Mouse (Mus musculus): ENCODE measurements around the gene Mosmo. TPM values are rescaled to one million over a fixed set of nuclear protein-coding genes. Genes with fewer than 3 reads are reported as not detected.
A peak's percentile ranks its signal among the peaks of the same experiment; 100 is the strongest.

The Mosmo gene
- polyA plus RNA-seq, 1 experiment: 4.6 TPM

DNA sequence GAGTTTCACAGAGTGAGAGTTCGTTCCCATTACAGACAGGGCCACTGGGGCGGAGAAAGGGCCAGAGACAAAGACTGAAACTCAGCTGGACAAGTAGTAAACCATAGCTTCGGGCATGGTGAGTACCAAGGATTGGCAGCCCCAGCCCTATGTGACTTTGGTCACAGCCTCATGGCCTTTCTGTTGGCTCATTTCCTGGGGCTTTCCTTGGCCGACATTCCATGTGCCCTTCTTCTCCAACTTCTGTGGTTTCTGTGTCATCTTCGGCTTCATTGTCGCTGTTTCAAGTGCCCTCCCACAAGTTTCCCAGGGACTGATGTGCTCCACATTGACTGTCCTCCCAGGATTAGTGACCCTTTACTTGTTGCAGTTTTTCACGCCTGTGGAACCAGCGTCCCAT, 44.0 kb downstream of the Mosmo start:
- H3K36me3 ChIP-seq (ENCODE audit: control insufficient read depth): peaks cover 16% of the 10 kb centered on the region
- TF ChIP-seq TAL1 (IDR thresholded peaks at IDR 0.05; ENCODE audit: low read length) (no peak), GATA1 (IDR thresholded peaks at IDR 0.05; ENCODE audit: low read length) (no peak)
- H3K27me3 ChIP-seq (ENCODE audit: control insufficient read depth): no peaks in the 10 kb centered on the region
- no peaks in the 10 kb centered on the region for H3K9me3 ChIP-seq (ENCODE audit: control insufficient read depth, low read length)
- H3K4me1 ChIP-seq (ENCODE audit: control insufficient read depth): peaks cover 8% of the 10 kb centered on the region
- H3K4me3 ChIP-seq (replicated peaks): no peak overlapping the region

DNA sequence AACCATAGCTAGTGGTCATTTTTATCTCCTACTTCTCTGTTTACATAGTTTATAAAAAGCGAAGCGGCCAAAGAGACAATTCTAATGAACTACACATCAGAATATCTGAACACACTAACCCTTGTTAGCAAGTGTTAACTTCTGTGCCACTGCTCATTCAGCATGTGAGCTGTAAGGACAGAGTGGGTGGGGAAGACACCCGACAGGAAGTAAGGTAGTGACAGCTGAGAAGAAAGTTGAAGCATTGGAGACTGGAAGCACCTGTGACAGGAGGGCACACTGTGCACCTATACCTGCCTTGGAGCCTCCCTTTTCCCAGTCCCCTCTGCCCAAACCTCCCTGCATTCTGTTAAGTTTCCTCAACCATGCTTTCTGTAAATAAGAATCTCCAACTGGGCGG, 44.6 kb downstream of the Mosmo start:
- H3K36me3 ChIP-seq (ENCODE audit: control insufficient read depth): peaks cover 16% of the 10 kb centered on the region
- H3K4me3 ChIP-seq (replicated peaks): no peak overlapping the region
- H3K27me3 ChIP-seq (ENCODE audit: control insufficient read depth): no peaks in the 10 kb centered on the region
- H3K4me1 ChIP-seq (ENCODE audit: control insufficient read depth): peaks cover 8% of the 10 kb centered on the region
- H3K9me3 ChIP-seq (ENCODE audit: control insufficient read depth, low read length): no peaks in the 10 kb centered on the region
- no peak for TF ChIP-seq GATA1 (IDR thresholded peaks at IDR 0.05; ENCODE audit: low read length)
- no peak for TF ChIP-seq TAL1 (IDR thresholded peaks at IDR 0.05; ENCODE audit: low read length)

DNA sequence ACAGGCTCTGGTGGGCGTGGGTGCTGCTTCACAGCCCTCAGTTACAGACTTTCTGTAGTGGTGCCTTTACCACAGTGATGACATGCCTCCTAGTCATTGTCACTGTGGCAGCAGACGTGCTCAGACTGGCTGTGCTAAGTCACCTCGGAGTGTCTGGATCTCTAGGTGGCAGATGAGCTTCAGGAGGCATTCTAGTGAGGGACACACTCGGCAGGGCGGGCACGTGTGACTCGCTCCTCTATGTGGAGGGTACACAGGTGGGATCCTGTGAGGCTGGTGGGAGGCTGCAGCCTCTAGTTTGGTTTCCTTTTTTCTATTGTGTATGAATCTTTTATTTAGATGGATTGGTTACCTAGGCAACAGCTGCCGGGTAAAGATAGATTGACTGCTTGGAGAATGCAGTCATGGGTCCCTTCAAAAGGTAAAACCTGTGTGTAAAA, 45.4 kb downstream of the Mosmo start:
- peaks cover 9% of the 10 kb centered on the region for H3K4me1 ChIP-seq (ENCODE audit: control insufficient read depth)
- TF ChIP-seq TAL1 (IDR thresholded peaks at IDR 0.05; ENCODE audit: low read length) (no peak), GATA1 (IDR thresholded peaks at IDR 0.05; ENCODE audit: low read length) (no peak)
- no peaks in the 10 kb centered on the region for H3K9me3 ChIP-seq (ENCODE audit: control insufficient read depth, low read length)
- H3K36me3 ChIP-seq (ENCODE audit: control insufficient read depth): peaks cover 20% of the 10 kb centered on the region
- H3K4me3 ChIP-seq (replicated peaks): no peak overlapping the region
- H3K27me3 ChIP-seq (ENCODE audit: control insufficient read depth): no peaks in the 10 kb centered on the region

DNA sequence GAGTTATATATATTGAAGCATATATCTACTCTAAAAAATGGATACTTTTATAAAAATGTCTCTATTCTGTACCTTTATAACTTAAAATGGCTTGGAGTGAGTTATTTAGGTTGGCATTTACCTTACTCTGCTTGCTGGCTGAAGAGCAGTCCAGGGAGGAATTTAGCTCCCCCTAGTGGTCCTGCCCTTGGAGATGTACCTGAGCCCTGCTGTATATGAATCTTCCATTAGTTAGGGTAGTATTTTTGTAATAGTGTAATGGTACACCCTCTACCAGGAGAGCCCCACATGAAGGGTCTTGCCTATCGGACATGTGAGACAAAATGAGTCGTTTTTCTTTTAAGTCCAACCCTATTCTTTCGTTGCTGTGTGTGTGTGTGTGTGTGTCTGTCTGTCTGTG, 50.2 kb downstream of the Mosmo start:
- TF ChIP-seq GATA1 (IDR thresholded peaks at IDR 0.05; ENCODE audit: low read length): no peak
- no peak for TF ChIP-seq TAL1 (IDR thresholded peaks at IDR 0.05; ENCODE audit: low read length)
- Histone ChIP-seq H3K4me3 (replicated peaks) (no peak overlapping the region), H3K4me1 (ENCODE audit: control insufficient read depth) (peaks cover 35% of the 10 kb centered on the region), H3K27me3 (ENCODE audit: control insufficient read depth) (no peaks in the 10 kb centered on the region), H3K9me3 (ENCODE audit: control insufficient read depth, low read length) (no peaks in the 10 kb centered on the region), H3K36me3 (ENCODE audit: control insufficient read depth) (peaks cover 37% of the 10 kb centered on the region)

DNA sequence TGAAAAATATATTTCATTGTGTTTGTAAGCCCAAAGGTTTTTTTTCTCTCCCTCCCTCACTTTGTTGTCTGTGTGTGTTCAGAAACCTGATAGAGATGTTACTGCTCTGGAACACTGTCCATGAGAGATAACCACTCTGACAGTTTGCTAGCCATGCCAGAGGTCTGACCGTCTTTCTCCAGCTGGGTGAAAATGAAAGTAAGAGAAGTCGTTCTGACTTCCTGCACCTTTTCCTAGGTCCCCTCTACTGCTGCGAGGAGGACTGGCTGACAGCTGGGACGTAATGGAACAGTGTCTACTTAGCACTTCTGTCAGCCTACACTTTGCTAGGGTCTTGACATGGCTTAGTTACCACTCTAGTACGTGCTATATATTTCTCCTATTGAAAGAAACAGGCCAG, 52.2 kb downstream of the Mosmo start:
- Histone ChIP-seq H3K27me3 (ENCODE audit: control insufficient read depth) (no peaks in the 10 kb centered on the region), H3K4me1 (ENCODE audit: control insufficient read depth) (peaks cover 29% of the 10 kb centered on the region), H3K4me3 (replicated peaks) (peak overlapping the region; percentile 53), H3K36me3 (ENCODE audit: control insufficient read depth) (peaks cover 40% of the 10 kb centered on the region), H3K9me3 (ENCODE audit: control insufficient read depth, low read length) (no peaks in the 10 kb centered on the region)
- TF ChIP-seq GATA1 (IDR thresholded peaks at IDR 0.05; ENCODE audit: low read length): no peak
- no peak for TF ChIP-seq TAL1 (IDR thresholded peaks at IDR 0.05; ENCODE audit: low read length)

DNA sequence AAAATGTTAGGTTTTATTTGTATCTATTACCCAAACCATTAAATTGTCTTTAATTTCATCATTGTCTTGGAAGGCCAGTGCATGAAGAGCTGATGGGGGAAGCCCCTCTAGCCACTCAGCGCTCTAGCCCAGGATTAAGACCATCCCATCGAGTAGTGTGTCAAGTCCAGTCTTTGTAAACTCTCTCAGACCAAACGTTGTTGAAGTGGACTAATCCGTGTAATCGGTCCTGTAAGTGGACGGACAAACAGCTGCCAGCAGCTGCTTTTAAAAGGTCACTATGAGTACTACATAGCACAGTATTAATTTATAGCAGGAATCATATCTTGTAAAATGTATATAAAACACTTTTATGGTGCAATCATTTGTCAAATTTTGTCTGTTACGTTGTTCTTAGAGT, 55.5 kb downstream of the Mosmo start:
- no peak overlapping the region for H3K4me3 ChIP-seq (replicated peaks)
- H3K36me3 ChIP-seq (ENCODE audit: control insufficient read depth): peaks cover 33% of the 10 kb centered on the region
- no peaks in the 10 kb centered on the region for H3K9me3 ChIP-seq (ENCODE audit: control insufficient read depth, low read length)
- no peaks in the 10 kb centered on the region for H3K27me3 ChIP-seq (ENCODE audit: control insufficient read depth)
- H3K4me1 ChIP-seq (ENCODE audit: control insufficient read depth): peaks cover 25% of the 10 kb centered on the region
- no peak for TF ChIP-seq TAL1 (IDR thresholded peaks at IDR 0.05; ENCODE audit: low read length)
- no peak for TF ChIP-seq GATA1 (IDR thresholded peaks at IDR 0.05; ENCODE audit: low read length)

DNA sequence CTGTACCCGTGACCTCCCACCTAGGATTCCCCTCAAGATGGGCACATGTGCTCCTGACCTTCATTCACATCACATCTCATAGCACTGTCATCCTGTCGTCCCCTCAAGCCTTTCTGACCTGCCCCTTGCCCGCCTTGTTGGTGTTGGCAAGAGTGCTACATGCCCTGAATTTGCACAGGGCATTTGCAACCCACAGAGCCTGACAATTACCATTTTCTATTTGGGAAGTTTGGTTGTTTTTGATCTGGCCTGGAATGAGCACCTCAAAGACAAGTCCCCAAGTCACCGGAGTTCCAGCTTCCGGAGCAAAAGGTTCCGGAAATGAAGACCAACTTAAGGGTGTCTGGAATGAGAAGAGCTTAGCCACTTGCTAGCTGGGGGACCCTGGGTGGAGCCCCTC, 61.6 kb downstream of the Mosmo start, which contains the start of gene Vwa3a:
Gene Vwa3a (plus strand): TSS at position 301 of the 400 bp plus-strand sequence.
- Histone ChIP-seq H3K4me3 (replicated peaks) (no peak within 1 kb of the TSS), H3K4me1 (ENCODE audit: control insufficient read depth) (no peaks in the 10 kb centered on the region)

DNA sequence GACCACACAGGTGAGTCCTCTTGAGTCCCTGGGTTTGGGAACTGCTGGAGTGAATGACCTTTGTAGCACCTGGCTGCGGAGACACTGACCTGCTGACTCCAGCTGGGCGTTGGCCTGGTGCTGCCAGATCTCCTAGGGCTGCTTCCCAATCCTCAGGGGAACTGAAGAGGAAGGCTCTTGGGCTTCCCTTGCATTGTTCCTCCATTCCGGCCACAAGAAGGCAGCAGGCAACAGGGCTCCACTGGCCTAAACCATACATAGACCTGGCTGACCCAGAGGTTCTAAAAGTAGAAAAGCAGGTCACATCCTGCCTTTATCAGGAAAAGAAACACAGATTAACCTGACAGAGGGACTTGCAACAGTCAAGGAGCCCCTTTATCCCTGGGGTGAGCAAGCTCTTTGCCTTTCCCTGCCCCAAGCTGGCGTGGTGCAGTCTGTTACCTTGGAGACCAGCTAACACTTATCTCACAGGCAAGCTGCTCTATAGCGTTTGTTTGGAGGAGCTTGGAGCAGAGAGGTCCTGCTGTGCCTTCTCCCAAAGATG, 62.2 kb downstream of the Mosmo start:
- H3K9me3 ChIP-seq (ENCODE audit: control insufficient read depth, low read length): no peaks in the 10 kb centered on the region
- peaks cover 5% of the 10 kb centered on the region for H3K36me3 ChIP-seq (ENCODE audit: control insufficient read depth)
- TF ChIP-seq TAL1 (IDR thresholded peaks at IDR 0.05; ENCODE audit: low read length) (no peak), GATA1 (IDR thresholded peaks at IDR 0.05; ENCODE audit: low read length) (no peak)
- no peak overlapping the region for H3K4me3 ChIP-seq (replicated peaks)
- H3K27me3 ChIP-seq (ENCODE audit: control insufficient read depth): peaks cover 9% of the 10 kb centered on the region
- H3K4me1 ChIP-seq (ENCODE audit: control insufficient read depth): no peaks in the 10 kb centered on the region

More for the DNA sequence above, 61.6 kb downstream of the Mosmo start, which contains the start of gene Vwa3a:
- H3K27me3 ChIP-seq (ENCODE audit: control insufficient read depth): peaks cover 4% of the 10 kb centered on the region
- H3K9me3 ChIP-seq (ENCODE audit: control insufficient read depth, low read length): no peaks in the 10 kb centered on the region
- H3K36me3 ChIP-seq (ENCODE audit: control insufficient read depth): peaks cover 8% of the 10 kb centered on the region
- TF ChIP-seq TAL1 (IDR thresholded peaks at IDR 0.05; ENCODE audit: low read length): no peak
- no peak for TF ChIP-seq GATA1 (IDR thresholded peaks at IDR 0.05; ENCODE audit: low read length)

DNA sequence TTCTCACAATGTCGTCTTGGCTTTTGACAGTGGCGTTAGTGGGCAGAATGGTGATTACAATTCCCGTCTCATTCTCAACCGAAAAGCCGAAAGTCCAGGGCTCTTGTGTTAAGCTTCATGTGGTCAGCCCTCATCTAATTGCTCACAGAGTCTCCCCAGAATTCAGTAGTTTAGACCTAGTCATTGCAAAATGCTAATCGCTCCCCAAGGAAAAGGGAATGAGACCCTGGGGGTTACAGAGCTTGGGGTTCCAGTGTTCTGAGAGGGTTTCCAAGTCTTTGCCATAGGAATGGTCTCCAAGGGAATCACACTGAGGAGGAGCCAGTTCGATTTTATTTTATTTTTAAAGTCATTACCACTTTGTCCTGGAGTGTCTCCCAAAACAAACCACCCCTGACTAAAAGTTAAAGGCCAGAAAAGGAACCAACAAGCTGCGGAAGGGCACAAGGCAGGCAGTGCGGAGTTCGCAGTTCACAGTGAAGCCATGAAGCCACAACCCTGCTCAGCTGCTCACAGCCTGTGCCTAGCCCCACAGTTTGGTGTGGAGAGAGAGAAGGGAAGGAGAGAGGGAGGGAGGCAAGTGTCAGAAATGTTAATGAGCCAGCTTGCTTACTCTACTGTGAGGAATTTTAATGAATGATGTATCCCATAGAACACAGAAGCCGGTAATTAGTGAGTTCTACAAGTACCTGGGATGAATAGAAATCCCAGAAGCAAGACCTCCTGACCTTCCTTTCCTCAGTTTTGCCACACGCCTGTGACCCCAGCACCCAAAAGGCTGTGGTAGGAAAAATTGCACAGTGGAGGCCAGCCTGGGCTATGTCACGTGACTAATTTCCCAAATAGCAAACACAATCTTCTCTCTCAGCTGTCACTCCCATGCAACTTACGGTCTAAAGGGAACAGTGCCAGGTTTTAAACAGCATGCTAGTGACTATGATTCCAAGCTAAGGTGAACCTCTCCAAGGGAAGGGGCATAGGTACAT, 66.2 kb downstream of the Mosmo start:
- no peaks in the 10 kb centered on the region for H3K4me1 ChIP-seq (ENCODE audit: control insufficient read depth)
- H3K36me3 ChIP-seq (ENCODE audit: control insufficient read depth): no peaks in the 10 kb centered on the region
- no peak for TF ChIP-seq GATA1 (IDR thresholded peaks at IDR 0.05; ENCODE audit: low read length)
- no peak for TF ChIP-seq TAL1 (IDR thresholded peaks at IDR 0.05; ENCODE audit: low read length)
- H3K27me3 ChIP-seq (ENCODE audit: control insufficient read depth): peaks cover 16% of the 10 kb centered on the region
- no peak overlapping the region for H3K4me3 ChIP-seq (replicated peaks)
- no peaks in the 10 kb centered on the region for H3K9me3 ChIP-seq (ENCODE audit: control insufficient read depth, low read length)
